Mouse (Mus musculus): ENCODE measurements at regions not wholly inside any gene's neighbourhood (a gene's known extent, or its start where the extent isn't known, plus 50 kb on each side); places are given as distances from the start of the nearest gene placed in this dataset.

DNA sequence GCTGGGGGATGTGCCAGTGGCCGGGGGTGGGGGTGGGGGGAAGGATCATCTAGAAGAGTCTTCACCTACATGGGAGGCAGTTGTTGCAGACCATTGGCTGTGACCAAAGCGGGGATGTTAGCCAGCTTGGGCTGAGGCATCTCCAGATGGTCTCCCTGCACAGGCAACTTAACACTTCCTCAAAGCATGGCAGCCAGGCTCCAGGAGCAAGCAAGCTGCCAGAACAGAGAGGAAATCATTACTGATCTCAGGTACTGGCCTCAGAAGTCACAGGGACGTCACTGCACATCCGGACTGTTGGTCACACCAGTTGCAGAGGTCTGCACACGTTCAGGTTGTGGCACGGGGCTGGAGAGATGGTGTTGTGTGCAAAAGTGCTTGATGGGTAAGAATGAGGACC is 321.1 kb upstream of the Tbx3 start:
- TF ChIP-seq CTCF (IDR thresholded peaks at IDR 0.05): no peak
- no peak for TF ChIP-seq POLR2A (IDR thresholded peaks at IDR 0.05; ENCODE audit: insufficient read depth, low read depth, low read length)
- no peak for TF ChIP-seq EP300 (IDR thresholded peaks at IDR 0.05; ENCODE audit: insufficient read depth, low read depth, low read length)

Data from heart, adult 2 months (tissue).